Mouse (Mus musculus): ENCODE measurements around the gene Gm21860. TPM values are rescaled to one million over a fixed set of nuclear protein-coding genes. Genes with fewer than 3 reads are reported as not detected.
"Not testable (repeated sequence)": the region's sequence is repeated elsewhere in the genome, so short reads cannot be mapped to it uniquely, and the experiment has no call there.

Gene Gm21860
- total RNA-seq, 2 experiments from 2014 or later = not detected

GRCm38 (mm10) chrY:90733656-90734333, 20.8 kb downstream of the Gm21860 start:
- ATAC-seq (replicated peaks; ENCODE audit: poor library complexity, severe bottlenecking) = not testable (repeated sequence)

- peak; percentile 57 for ATAC-seq (replicated peaks; ENCODE audit: poor library complexity, severe bottlenecking)
Observed at GRCm38 (mm10) chrY:90732101-90732542, 22.5 kb downstream of the Gm21860 start.

- ATAC-seq (replicated peaks; ENCODE audit: poor library complexity, severe bottlenecking) = not testable (repeated sequence)
Observed at GRCm38 (mm10) chrY:90731593-90731955, 23.0 kb downstream of the Gm21860 start.

GRCm38 (mm10) chrY:90730908-90731592, 23.6 kb downstream of the Gm21860 start:
- ATAC-seq (replicated peaks; ENCODE audit: poor library complexity, severe bottlenecking) = peak; percentile 47; the same call in 1 of the 2 replicates

- not testable (repeated sequence) for ATAC-seq (replicated peaks; ENCODE audit: poor library complexity, severe bottlenecking)
Observed at GRCm38 (mm10) chrY:90729816-90730303, 24.8 kb downstream of the Gm21860 start.

GRCm38 (mm10) chrY:90728905-90729256, 25.7 kb downstream of the Gm21860 start:
- peak; percentile 70 for ATAC-seq (replicated peaks; ENCODE audit: poor library complexity, severe bottlenecking)

GRCm38 (mm10) chrY:90728251-90728904, 26.2 kb downstream of the Gm21860 start:
- not testable (repeated sequence) for ATAC-seq (replicated peaks; ENCODE audit: poor library complexity, severe bottlenecking)

GRCm38 (mm10) chrY:90727121-90727908, 27.3 kb downstream of the Gm21860 start:
- not testable (repeated sequence) for ATAC-seq (replicated peaks; ENCODE audit: poor library complexity, severe bottlenecking)

GRCm38 (mm10) chrY:90725701-90726451, 28.7 kb downstream of the Gm21860 start:
- 0 out of 2 replicates have a peak, but pooled peaks have one; percentile 32 for ATAC-seq (replicated peaks; ENCODE audit: poor library complexity, severe bottlenecking)

GRCm38 (mm10) chrY:90725166-90725565, 29.5 kb downstream of the Gm21860 start:
- not testable (repeated sequence) for ATAC-seq (replicated peaks; ENCODE audit: poor library complexity, severe bottlenecking)

- peak; percentile 54 for ATAC-seq (replicated peaks; ENCODE audit: poor library complexity, severe bottlenecking)
Observed at GRCm38 (mm10) chrY:90724014-90724709, 30.5 kb downstream of the Gm21860 start.

- peak; percentile 48; the same call in 1 of the 2 replicates for ATAC-seq (replicated peaks; ENCODE audit: poor library complexity, severe bottlenecking)
Observed at GRCm38 (mm10) chrY:90723336-90723987, 31.2 kb downstream of the Gm21860 start.

- not testable (repeated sequence) for ATAC-seq (replicated peaks; ENCODE audit: poor library complexity, severe bottlenecking)
Observed at GRCm38 (mm10) chrY:90720505-90720904, 34.1 kb downstream of the Gm21860 start.

GRCm38 (mm10) chrY:90719403-90720232, 35.0 kb downstream of the Gm21860 start:
- ATAC-seq (replicated peaks; ENCODE audit: poor library complexity, severe bottlenecking) = not testable (repeated sequence)

GRCm38 (mm10) chrY:90718583-90719402, 35.8 kb downstream of the Gm21860 start:
- peak; percentile 95 for ATAC-seq (replicated peaks; ENCODE audit: poor library complexity, severe bottlenecking)

- not testable (repeated sequence) for ATAC-seq (replicated peaks; ENCODE audit: poor library complexity, severe bottlenecking)
Observed at GRCm38 (mm10) chrY:90718021-90718420, 36.6 kb downstream of the Gm21860 start.

- ATAC-seq (replicated peaks; ENCODE audit: poor library complexity, severe bottlenecking) = not testable (repeated sequence)
Observed at GRCm38 (mm10) chrY:90717496-90717895, 37.1 kb downstream of the Gm21860 start.

Data from granulocyte monocyte progenitor cell, adult 5-6 weeks (primary cell).